Mouse (Mus musculus) G1E (cell line): ENCODE measurements around the gene Dnal4. TPM values are rescaled to one million over a fixed set of nuclear protein-coding genes. Genes with fewer than 3 reads are reported as not detected.

ENCODE experiments used
- ATAC-seq: 2 replicates; pipeline ENCODE4 v1.8.0; 2016; ENCODE audit warnings: mild to moderate bottlenecking; ENCODE audit not compliant: insufficient number of reproducible peaks, poor library complexity, low FRiP score, severe bottlenecking; ENCODE audit errors: extremely low read depth
- DNase-seq: peaks from one replicate; pipeline ENCODE4 v3.0.0; 2012; ENCODE audit warnings: low spot score
- H3K27me3 ChIP-seq: 2 replicates; pipeline ENCODE4 v1.6.1; 2012; ENCODE audit warnings: mild to moderate bottlenecking, low read length, inconsistent platforms; ENCODE audit not compliant: insufficient read depth
- H3K36me3 ChIP-seq: replicated peaks from 2 replicates; pipeline ENCODE3; 2012; ENCODE audit warnings: mild to moderate bottlenecking, inconsistent platforms
- H3K4me1 ChIP-seq: 2 replicates; pipeline ENCODE4 v1.6.1; 2012; ENCODE audit warnings: low read depth, low read length, inconsistent platforms, mixed read lengths; ENCODE audit not compliant: insufficient read depth
- H3K4me3 ChIP-seq: 2 replicates; pipeline ENCODE4 v1.5.1; 2012; ENCODE audit warnings: low read depth, mild to moderate bottlenecking, inconsistent platforms, low read length, moderate library complexity, mixed read lengths
- H3K9me3 ChIP-seq: replicated peaks from 2 replicates; pipeline ENCODE4 v1.6.1; 2012; ENCODE audit warnings: inconsistent platforms
- CTCF ChIP-seq: IDR thresholded peaks from 2 replicates; pipeline ENCODE4 v1.5.1; 2012; ENCODE audit warnings: low read depth, low read length, inconsistent platforms, mixed read lengths
- GATA1 ChIP-seq: IDR thresholded peaks from 2 replicates; pipeline ENCODE4 v1.6.1; 2012; ENCODE audit warnings: borderline replicate concordance, low read length, inconsistent platforms, mixed read lengths
- GATA2 ChIP-seq: IDR thresholded peaks from 2 replicates; pipeline ENCODE4 v1.6.1; 2012; ENCODE audit warnings: low read depth, low read length, inconsistent platforms, borderline replicate concordance
- POLR2AphosphoS5 ChIP-seq: IDR thresholded peaks from 2 replicates; pipeline ENCODE4 v1.6.1; 2012; ENCODE audit warnings: low read depth, low read length, inconsistent platforms; ENCODE audit not compliant: insufficient replicate concordance
- TAL1 ChIP-seq: conservative IDR thresholded peaks from 2 replicates; pipeline ENCODE4 v1.6.1; 2012; ENCODE audit warnings: low read depth, low read length, inconsistent platforms, mixed read lengths
- polyA plus RNA-seq: library from polyadenylated mRNA; stranded (reverse); fragments of >175 nt; gene quantifications from 2 replicates; pipeline ENCODE4 v1.2.3, GENCODE M21; 2012
- total RNA-seq, 2 experiments: library from RNA; stranded (forward) in 1 of 2; stranded (reverse) in 1 of 2; fragments of 200-1000 nt in 1 of 2; fragments of >200 nt in 1 of 2; fragmentation: Nextera tagmentation in 1 of 2; gene quantifications; 2 replicates each; pipeline ENCODE4 v1.2.3; 2014 to 2017

Gene Dnal4
- total and polyA plus RNA-seq, 3 experiments: 13.1 to 29.7 (median 15.2) TPM

DNA sequence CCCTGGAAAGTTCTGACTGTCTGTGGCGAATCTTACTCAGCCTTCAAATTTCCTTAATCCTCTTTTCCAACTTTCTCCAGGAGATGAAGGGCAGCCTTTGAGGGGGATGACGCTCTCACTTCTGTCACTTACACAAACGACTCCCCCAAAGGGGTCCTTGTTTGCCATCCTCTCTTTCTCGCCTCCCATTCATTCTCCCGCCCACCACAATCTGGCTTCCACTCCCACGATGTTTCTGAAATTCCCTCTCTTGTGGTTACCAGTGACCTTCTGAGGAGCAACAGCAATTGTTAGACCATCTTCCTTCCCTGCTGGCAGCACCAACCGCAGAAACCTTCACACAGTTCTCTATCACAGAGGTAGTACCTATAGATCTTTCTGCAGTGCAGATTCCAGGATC lies 2.0 kb downstream of the Dnal4 start:
- no peaks in the 10 kb centered on the region for H3K9me3 ChIP-seq
- H3K36me3 ChIP-seq: peaks cover 13% of the 10 kb centered on the region
- TF ChIP-seq GATA1: no peak
- no peak for TF ChIP-seq POLR2AphosphoS5
- no peak for TF ChIP-seq CTCF
- no peak for TF ChIP-seq TAL1
- TF ChIP-seq GATA2: no peak
- H3K27me3 ChIP-seq: peaks cover 10% of the 10 kb centered on the region
- no peak overlapping the region for H3K4me3 ChIP-seq
- peaks cover 28% of the 10 kb centered on the region for H3K4me1 ChIP-seq
- DNase-seq (no peak), ATAC-seq (no peak)

GRCm38 (mm10) chr15:79774117-79775027 lies 3.3 kb downstream of the Dnal4 start:
- H3K4me1 ChIP-seq: peaks cover 28% of the 10 kb centered on the region
- TF ChIP-seq POLR2AphosphoS5 (no peak), TAL1 (no peak), CTCF (no peak), GATA2 (no peak), GATA1 (no peak)
- peak; percentile 99 for DNase-seq
- no peaks in the 10 kb centered on the region for H3K9me3 ChIP-seq
- ATAC-seq: peak; percentile 97
- peak overlapping the region; percentile 88 for H3K4me3 ChIP-seq
- H3K36me3 ChIP-seq: peaks cover 20% of the 10 kb centered on the region
- peaks cover 10% of the 10 kb centered on the region for H3K27me3 ChIP-seq

DNA sequence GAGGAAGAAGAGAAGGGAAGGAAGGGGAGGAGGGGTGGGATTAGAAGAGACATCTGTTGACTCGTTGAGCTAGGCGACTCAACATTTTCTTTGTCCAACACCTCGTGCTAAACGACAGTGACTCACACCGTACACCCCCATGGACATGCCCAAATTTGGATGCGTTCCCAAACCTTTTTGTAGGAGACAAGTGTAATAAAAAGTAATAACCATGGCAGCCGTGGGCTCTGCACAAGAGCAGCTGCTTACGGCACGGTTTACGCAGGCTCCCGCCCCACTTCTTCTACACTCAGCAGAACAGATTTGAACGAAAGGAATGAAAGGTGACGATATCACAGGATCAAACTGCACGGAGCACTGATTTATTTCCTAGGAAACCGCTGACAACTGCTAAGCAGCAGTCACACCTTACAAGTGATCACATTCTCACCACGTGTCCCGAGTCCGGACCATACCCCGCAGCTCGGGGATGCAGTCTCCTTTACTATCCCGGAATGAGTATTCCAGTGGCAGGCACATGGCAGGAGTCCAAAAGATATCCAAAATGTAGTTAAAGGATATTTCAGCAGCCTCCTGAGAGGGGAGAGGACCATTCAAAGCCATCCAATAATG lies 6.9 kb downstream of the Dnal4 start:
- no peak for ATAC-seq
- no peak overlapping the region for H3K4me3 ChIP-seq
- H3K4me1 ChIP-seq: peaks cover 32% of the 10 kb centered on the region

GRCm38 (mm10) chr15:79768302-79768701 lies 9.3 kb downstream of the Dnal4 start:
- H3K27me3 ChIP-seq: no peaks in the 10 kb centered on the region
- no peaks in the 10 kb centered on the region for H3K9me3 ChIP-seq
- DNase-seq (no peak), ATAC-seq (no peak)
- no peak for TF ChIP-seq TAL1
- TF ChIP-seq POLR2AphosphoS5: no peak
- no peak for TF ChIP-seq GATA2
- no peak for TF ChIP-seq GATA1
- TF ChIP-seq CTCF: no peak
- H3K36me3 ChIP-seq: peaks cover 56% of the 10 kb centered on the region
- H3K4me1 ChIP-seq: peaks cover 12% of the 10 kb centered on the region
- H3K4me3 ChIP-seq: no peak overlapping the region

More for the DNA sequence above, 6.9 kb downstream of the Dnal4 start:
- DNase-seq: no peak
- H3K27me3 ChIP-seq: 0 out of 2 replicates have a peak, but pooled peaks cover under 1% of the 10 kb centered on the region
- no peaks in the 10 kb centered on the region for H3K9me3 ChIP-seq
- TF ChIP-seq GATA1 (no peak), POLR2AphosphoS5 (no peak), CTCF (no peak), GATA2 (no peak), TAL1 (no peak)
- H3K36me3 ChIP-seq: peaks cover 32% of the 10 kb centered on the region

- H3K4me3 ChIP-seq: no peak overlapping the region
- no peaks in the 10 kb centered on the region for H3K9me3 ChIP-seq
- DNase-seq (no peak), ATAC-seq (no peak)
- TF ChIP-seq GATA2 (no peak), POLR2AphosphoS5 (no peak), CTCF (no peak), TAL1 (no peak), GATA1 (no peak)
- peaks cover 61% of the 10 kb centered on the region for H3K36me3 ChIP-seq
- no peaks in the 10 kb centered on the region for H3K27me3 ChIP-seq
- peaks cover 6% of the 10 kb centered on the region; the same call in 1 of the 2 replicates for H3K4me1 ChIP-seq
These were observed 10.2 kb downstream of the Dnal4 start for GRCm38 (mm10) chr15:79767327-79767961.

GRCm38 (mm10) chr15:79766586-79767071 lies 11.0 kb downstream of the Dnal4 start:
- DNase-seq (no peak), ATAC-seq (no peak)
- Histone ChIP-seq H3K9me3 (no peaks in the 10 kb centered on the region), H3K27me3 (no peaks in the 10 kb centered on the region), H3K36me3 (peaks cover 67% of the 10 kb centered on the region), H3K4me3 (no peak overlapping the region), H3K4me1 (peaks cover 6% of the 10 kb centered on the region; the same call in 1 of the 2 replicates)
- TF ChIP-seq POLR2AphosphoS5 (no peak), CTCF (no peak), TAL1 (no peak), GATA2 (no peak), GATA1 (no peak)
